Mouse (Mus musculus) CH12.LX (cell line): ENCODE data around the gene Hspa5. TPM values are rescaled to one million over a fixed set of nuclear protein-coding genes. Genes with fewer than 3 reads are reported as not detected.
A peak's percentile ranks its signal among the peaks of the same experiment; 100 is the strongest.

Experiments
- DNase-seq: peaks from one replicate; pipeline ENCODE4 v3.0.0-alpha.2; 2013; ENCODE audit errors: extremely low read depth
- H3K27ac ChIP-seq: 2 replicates; pipeline ENCODE4 v1.5.1; 2012; ENCODE audit warnings: low read depth, mild to moderate bottlenecking, control low read depth, moderate library complexity; ENCODE audit not compliant: insufficient read depth
- H3K27me3 ChIP-seq: replicated peaks from 2 replicates; pipeline ENCODE3; 2012; ENCODE audit warnings: inconsistent platforms
- H3K36me3 ChIP-seq, 2 experiments: replicated peaks in 1 of 2; 2 replicates each; pipeline versions ENCODE3 to v1.6.1; 2012; ENCODE audit warnings: inconsistent platforms in 1 of 2, low read length in 1 of 2, mild to moderate bottlenecking in 1 of 2, mixed read lengths in 1 of 2, moderate library complexity in 1 of 2; ENCODE audit not compliant: control insufficient read depth in 1 of 2, insufficient read depth in 1 of 2
- H3K4me1 ChIP-seq, 2 experiments: 2 replicates each; pipeline ENCODE4 v1.6.1; 2012; ENCODE audit warnings: inconsistent platforms in 1 of 2, moderate library complexity in 1 of 2; ENCODE audit not compliant: insufficient read depth in 2 of 2, control insufficient read depth in 1 of 2
- H3K4me2 ChIP-seq: 2 replicates; pipeline ENCODE4 v1.6.1; 2012; ENCODE audit warnings: low read depth, mild to moderate bottlenecking, control low read depth; ENCODE audit not compliant: poor library complexity, insufficient read depth, severe bottlenecking
- H3K4me3 ChIP-seq, 3 experiments: fragments of 150-350 bp in 1 of 3; sonication (generic) in 1 of 3; replicated peaks in 1 of 3; 2 replicates each; pipeline versions ENCODE3 to v1.5.1; 2011 to 2012; ENCODE audit warnings: low read depth in 2 of 3, low read length in 2 of 3, mild to moderate bottlenecking in 2 of 3, moderate library complexity in 2 of 3, control low read depth in 1 of 3, improper control_type of control experiment in 1 of 3, inconsistent platforms in 1 of 3, mixed read lengths in 1 of 3; ENCODE audit not compliant: poor library complexity in 1 of 3
- H3K79me2 ChIP-seq: replicated peaks from 2 replicates; pipeline ENCODE4 v1.6.1; 2012; ENCODE audit warnings: mild to moderate bottlenecking, moderate library complexity; ENCODE audit not compliant: control insufficient read depth, poor library complexity, insufficient read depth, severe bottlenecking; ENCODE audit errors: extremely low read depth
- H3K9ac ChIP-seq: 2 replicates; pipeline ENCODE4 v1.6.1; 2012; ENCODE audit warnings: low read depth, mild to moderate bottlenecking, control low read depth, moderate library complexity; ENCODE audit not compliant: insufficient read depth
- H3K9me3 ChIP-seq: replicated peaks from 2 replicates; pipeline ENCODE3; 2012; ENCODE audit warnings: low read length, inconsistent platforms, mixed read lengths
- CHD1 ChIP-seq: IDR thresholded peaks from 2 replicates; pipeline ENCODE4 v1.6.1; 2012; ENCODE audit warnings: low read depth, low read length, improper control_type of control experiment, inconsistent platforms
- CHD2 ChIP-seq: IDR thresholded peaks from 2 replicates; pipeline ENCODE4 v1.6.1; 2011; ENCODE audit warnings: low read length, improper control_type of control experiment
- E2F4 ChIP-seq: IDR thresholded peaks from 2 replicates; pipeline ENCODE4 v1.6.1; 2011; ENCODE audit warnings: low read depth, low read length, improper control_type of control experiment; ENCODE audit not compliant: insufficient replicate concordance
- ETS1 ChIP-seq: conservative IDR thresholded peaks from 2 replicates; pipeline ENCODE4 v1.6.1; 2012; ENCODE audit warnings: low read depth, mild to moderate bottlenecking, inconsistent platforms, low read length, improper control_type of control experiment, moderate library complexity
- GABPA ChIP-seq: IDR thresholded peaks from 2 replicates; pipeline ENCODE4 v1.6.1; 2012; ENCODE audit warnings: low read depth, low read length, improper control_type of control experiment, inconsistent platforms; ENCODE audit not compliant: insufficient replicate concordance
- IRF4 ChIP-seq: IDR thresholded peaks from 2 replicates; pipeline ENCODE4 v1.6.1; 2014; ENCODE audit warnings: low read depth, mild to moderate bottlenecking, inconsistent platforms, low read length, improper control_type of control experiment
- JUN ChIP-seq: IDR thresholded peaks from 2 replicates; pipeline ENCODE4 v1.6.1; 2011; ENCODE audit warnings: low read depth, mild to moderate bottlenecking, low read length, improper control_type of control experiment, moderate library complexity; ENCODE audit not compliant: insufficient read depth
- KAT2A ChIP-seq: IDR thresholded peaks from 2 replicates; pipeline ENCODE4 v1.6.1; 2012; ENCODE audit warnings: low read length, improper control_type of control experiment, inconsistent platforms; ENCODE audit not compliant: insufficient replicate concordance
- MAX ChIP-seq: IDR thresholded peaks from 2 replicates; pipeline ENCODE4 v1.6.1; 2011; ENCODE audit warnings: low read length, improper control_type of control experiment
- MEF2A ChIP-seq: IDR thresholded peaks from 2 replicates; pipeline ENCODE4 v1.6.1; 2014; ENCODE audit warnings: low read depth, mild to moderate bottlenecking, inconsistent platforms, low read length, improper control_type of control experiment, borderline replicate concordance
- MXI1 ChIP-seq: IDR thresholded peaks from 2 replicates; pipeline ENCODE4 v1.6.1; 2011; ENCODE audit warnings: mild to moderate bottlenecking, low read depth, low read length, improper control_type of control experiment
- NELFE ChIP-seq: IDR thresholded peaks from 2 replicates; pipeline ENCODE4 v1.6.1; 2011; ENCODE audit warnings: low read depth, low read length, improper control_type of control experiment
- NRF1 ChIP-seq: IDR thresholded peaks from 2 replicates; pipeline ENCODE4 v1.6.1; 2014; ENCODE audit warnings: low read depth, mild to moderate bottlenecking, inconsistent platforms, low read length, improper control_type of control experiment, moderate library complexity
- PAX5 ChIP-seq: IDR thresholded peaks from 2 replicates; pipeline ENCODE4 v1.6.1; 2012; ENCODE audit warnings: low read length, inconsistent platforms, mixed read lengths
- POLR2A ChIP-seq: IDR thresholded peaks from 2 replicates; pipeline ENCODE4 v1.6.1; 2011; ENCODE audit warnings: low read depth, mild to moderate bottlenecking, improper control_type of control experiment, low read length
- RAD21 ChIP-seq: IDR thresholded peaks from 2 replicates; pipeline ENCODE4 v1.6.1; 2011; ENCODE audit warnings: low read depth, mild to moderate bottlenecking, low read length, improper control_type of control experiment, moderate library complexity
- RCOR1 ChIP-seq: conservative IDR thresholded peaks from 2 replicates; pipeline ENCODE4 v1.6.1; 2012; ENCODE audit warnings: low read depth, mild to moderate bottlenecking, inconsistent platforms, low read length, improper control_type of control experiment
- SMC3 ChIP-seq: IDR thresholded peaks from 2 replicates; pipeline ENCODE4 v1.6.1; 2011; ENCODE audit warnings: low read depth, low read length, improper control_type of control experiment
- TCF12 ChIP-seq: IDR thresholded peaks from 2 replicates; pipeline ENCODE4 v1.6.1; 2014; ENCODE audit warnings: low read depth, mild to moderate bottlenecking, inconsistent platforms, low read length, improper control_type of control experiment
- UBTF ChIP-seq: IDR thresholded peaks from 2 replicates; pipeline ENCODE4 v1.6.1; 2012; ENCODE audit warnings: low read depth, mild to moderate bottlenecking, inconsistent platforms, low read length, improper control_type of control experiment, moderate library complexity
- USF1 ChIP-seq: IDR thresholded peaks from 2 replicates; pipeline ENCODE4 v1.6.1; 2014; ENCODE audit warnings: low read depth, mild to moderate bottlenecking, inconsistent platforms, low read length, improper control_type of control experiment
- USF2 ChIP-seq: conservative IDR thresholded peaks from 2 replicates; pipeline ENCODE4 v1.6.1; 2011; ENCODE audit warnings: low read depth, low read length, improper control_type of control experiment
- ZKSCAN1 ChIP-seq: IDR thresholded peaks from 2 replicates; pipeline ENCODE4 v1.6.1; 2012; ENCODE audit warnings: low read depth, inconsistent platforms, low read length, improper control_type of control experiment, borderline replicate concordance
- dilution Hi-C: fragments of 300-500 bp; cut with MboI; formaldehyde crosslinking; loops from 2 replicates; pipeline ENCODE4 v1.14.3; 2020; ENCODE audit warnings: low sequenced_read_pairs; ENCODE audit not compliant: extremely low pct_unique_long_range_greater_than_20kb, extremely low pct_ligation_motif_present
- in situ Hi-C: fragments of 300-500 bp; cut with MboI; formaldehyde crosslinking; loops from 3 replicates; pipeline ENCODE4 v1.14.3; 2019; ENCODE audit warnings: low sequenced_read_pairs, low pct_ligation_motif_present, low pct_unique_long_range_greater_than_20kb, mixed read lengths
- polyA plus RNA-seq: library from polyadenylated mRNA; unstranded; fragments of >175 nt; gene quantifications from 2 replicates; pipeline ENCODE4 v1.2.1, GENCODE M21; 2012; ENCODE audit warnings: low read depth; ENCODE audit not compliant: insufficient read length
- total RNA-seq, 2 experiments: library from RNA; depleted of rRNA; stranded (reverse); fragments of 300-350 nt in 1 of 2; fragments of >200 nt in 1 of 2; gene quantifications; 2 replicates each; pipeline ENCODE4 v1.2.3; 2012 to 2014

Gene Hspa5
- total and polyA plus RNA-seq, 3 experiments: 791 to 1,168 (median 866) TPM

DNA sequence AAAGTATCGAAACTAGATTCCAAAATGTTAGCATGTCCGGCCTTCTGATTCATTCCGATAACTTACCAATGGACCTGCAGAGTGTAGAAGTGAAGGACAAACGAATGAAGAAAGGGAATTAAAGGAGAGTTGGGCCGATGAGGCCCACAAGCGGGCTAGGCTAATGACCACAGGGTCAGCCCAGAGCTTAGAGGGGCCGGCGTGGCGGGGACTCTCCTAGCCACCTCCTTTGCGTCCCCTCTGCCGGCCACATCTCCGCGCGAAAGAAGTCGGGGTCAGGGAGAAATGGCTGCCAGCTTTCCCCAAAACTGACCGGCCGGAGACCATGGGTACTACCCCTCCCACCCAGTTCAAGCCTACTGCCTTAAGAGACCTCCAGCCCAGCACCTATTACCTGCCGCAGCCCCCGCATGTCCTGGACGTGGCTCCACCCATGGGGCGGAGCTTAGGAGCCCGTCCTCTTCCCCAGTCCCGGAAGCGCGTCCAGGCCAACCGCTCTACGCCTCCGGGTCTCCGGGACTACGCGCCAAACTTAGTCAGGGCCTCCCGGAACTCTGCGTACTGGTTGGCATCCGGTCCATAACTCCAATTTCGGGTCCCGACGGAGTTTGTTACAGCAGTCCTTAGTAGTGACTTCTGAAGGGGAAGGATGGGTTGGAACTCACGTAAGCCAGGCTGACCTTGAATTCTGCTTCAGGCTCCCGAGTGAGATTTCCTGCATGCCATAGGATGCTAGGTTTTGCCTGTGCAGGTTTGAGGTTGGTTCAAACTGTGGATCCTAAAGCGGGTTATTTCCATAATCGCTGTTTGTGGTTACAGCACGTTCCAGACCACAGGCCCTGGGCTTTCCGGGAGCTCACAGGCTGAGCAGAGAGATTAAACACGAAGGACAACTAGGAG is 27.8 kb downstream of the Hspa5 start, which contains the start of gene Rabepk (continued):
- TF ChIP-seq UBTF: no peak

DNA sequence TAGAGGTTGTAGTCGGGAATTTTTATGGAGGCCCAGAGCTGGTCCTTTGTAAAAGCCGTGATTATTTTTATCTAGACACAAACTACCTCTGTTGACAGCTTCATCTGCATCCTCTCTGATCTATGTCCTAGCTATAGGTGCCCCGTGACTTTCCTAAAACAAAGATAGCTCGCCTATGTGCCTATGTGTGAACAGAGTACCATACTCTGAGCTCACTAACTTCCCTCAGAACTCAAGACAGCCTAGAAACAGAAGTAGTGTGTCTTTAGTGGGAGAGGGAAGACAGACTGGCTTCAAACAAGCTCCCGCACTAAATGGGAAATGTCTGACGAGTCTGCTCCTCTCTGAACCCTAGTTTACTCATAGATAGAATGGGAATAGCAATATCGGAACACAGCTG is 28.6 kb downstream of the Hspa5 start:
- Histone ChIP-seq H3K27me3 (no peaks in the 10 kb centered on the region), H3K9me3 (no peaks in the 10 kb centered on the region), H3K4me3 (peak overlapping the region; percentile 61 to 87 (median 75)), H3K36me3 (peaks cover 9 to 32% of the 10 kb centered on the region in 2 experiments), H3K27ac (peak overlapping the region; percentile 43; the same call in 1 of the 2 replicates), H3K79me2 (peaks cover 25% of the 10 kb centered on the region), H3K4me2 (peak overlapping the region; percentile 93), H3K9ac (peak overlapping the region; percentile 67), H3K4me1 (peaks cover under 1 to 36% of the 10 kb centered on the region in 2 experiments)
- no peak for DNase-seq
- dilution Hi-C loops: no loop called here
- in situ Hi-C loops: no loop called here
- TF ChIP-seq IRF4 (no peak), E2F4 (no peak), TCF12 (no peak), MEF2A (no peak), ETS1 (no peak), CHD1 (no peak)

DNA sequence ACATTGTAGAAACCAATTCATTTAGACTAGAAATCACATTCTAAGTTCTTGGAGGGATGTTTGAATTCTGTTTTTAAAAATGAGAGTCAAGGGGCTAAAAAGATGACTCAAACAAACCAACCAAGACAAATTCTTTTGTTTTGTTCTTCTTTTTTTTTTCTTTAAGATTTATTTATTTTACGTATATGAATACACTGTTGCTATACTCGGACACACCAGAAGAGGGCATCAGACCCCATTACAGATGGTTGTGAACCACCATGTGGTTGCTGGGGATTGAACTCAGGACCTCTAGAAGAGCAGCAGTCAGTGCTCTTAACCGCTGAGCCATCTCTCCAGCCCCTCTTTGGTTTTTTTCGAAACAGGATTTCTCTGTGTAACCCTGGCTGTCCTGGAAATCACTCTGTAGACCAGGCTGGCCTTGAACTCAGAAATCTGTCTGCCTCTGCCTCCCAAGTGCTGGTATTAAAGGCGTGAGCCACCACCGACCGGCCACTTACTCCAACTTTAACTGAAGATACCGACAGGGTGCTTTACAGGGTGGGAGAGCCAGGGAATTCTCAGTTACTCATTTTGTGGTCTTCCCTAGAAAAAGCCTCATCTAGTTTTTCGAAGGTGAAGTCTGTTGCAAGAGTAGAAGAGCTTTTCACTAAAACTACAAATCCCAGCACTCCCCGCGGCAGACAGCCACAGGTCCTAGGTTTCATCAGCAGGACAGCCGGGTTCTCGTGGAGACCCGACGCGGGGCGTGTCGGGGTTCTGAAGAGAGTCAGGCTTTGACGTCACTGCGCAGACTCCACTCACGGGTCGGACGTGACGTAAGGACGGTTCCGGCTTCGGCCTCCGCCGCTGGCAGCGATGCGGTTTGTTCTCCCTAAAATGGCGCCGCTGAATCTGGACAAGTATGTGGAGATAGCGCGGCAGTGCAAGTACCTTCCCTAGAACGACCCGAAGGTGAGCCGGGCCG is 30.0 kb downstream of the Hspa5 start:
- in situ Hi-C loops: no loop called here
- H3K4me1 ChIP-seq: peaks cover 3 to 46% of the 10 kb centered on the region in 2 experiments
- peak; percentile 99 for DNase-seq
- TF ChIP-seq GABPA (peak; percentile 71; the same call in 1 of the 2 replicates), PAX5 (no peak), CHD2 (peak; percentile 59; the same call in 1 of the 2 replicates), IRF4 (peak; percentile 70), USF2 (no peak), NELFE (peak; percentile 89), NRF1 (peak; percentile 92), KAT2A (peak; percentile 95), MXI1 (peak; percentile 81; the same call in 1 of the 2 replicates), USF1 (no peak), SMC3 (no peak), POLR2A (peak; percentile 90), CHD1 (no peak), ZKSCAN1 (no peak), RCOR1 (no peak; the same call in 1 of the 2 replicates), UBTF (no peak), MEF2A (0 out of 2 replicates have a peak, but pooled peaks have one; percentile 61), RAD21 (no peak; the same call in 1 of the 2 replicates), JUN (no peak), E2F4 (0 out of 2 replicates have a peak, but pooled peaks have one; percentile 52), MAX (peak; percentile 84)

More for the DNA sequence above, 30.0 kb downstream of the Hspa5 start:
- Histone ChIP-seq H3K4me2 (0 out of 2 replicates have a peak overlapping the region, but pooled peaks have one; percentile 22), H3K27ac (peak overlapping the region; percentile 85), H3K79me2 (peaks cover 40% of the 10 kb centered on the region), H3K9ac (peak overlapping the region; percentile 98), H3K9me3 (no peaks in the 10 kb centered on the region), H3K36me3 (peaks cover 11 to 33% of the 10 kb centered on the region in 2 experiments), H3K4me3 (peak overlapping the region; percentile 62 to 78 (median 64)), H3K27me3 (no peaks in the 10 kb centered on the region)
- dilution Hi-C loops: no loop called here
